Mouse (Mus musculus) heart, adult 2 months (tissue): ENCODE measurements around the gene Ncor1. TPM values are rescaled to one million over a fixed set of nuclear protein-coding genes. Genes with fewer than 3 reads are reported as not detected.
"Not testable (repeated sequence)": the region's sequence is repeated elsewhere in the genome, so short reads cannot be mapped to it uniquely, and the experiment has no call there.

Experiments used
- DNase-seq, 2 experiments: peaks; one replicate each; pipeline ENCODE4 v3.0.0; 2021
- H3K27ac ChIP-seq: fragments of 200-600 bp; 2 replicates; pipeline ENCODE4 v1.8.1; 2022
- H3K27me3 ChIP-seq: fragments of 200-500 bp; 2 replicates; pipeline ENCODE4 v1.6.1; 2012; ENCODE audit warnings: mild to moderate bottlenecking, low read length, inconsistent platforms, mixed read lengths; ENCODE audit not compliant: control insufficient read depth, insufficient read depth
- H3K36me3 ChIP-seq: fragments of 200-500 bp; 2 replicates; pipeline ENCODE4 v1.6.1; 2012; ENCODE audit warnings: low read length, inconsistent platforms; ENCODE audit not compliant: control insufficient read depth, insufficient read depth
- H3K4me1 ChIP-seq: fragments of 200-500 bp; 2 replicates; pipeline ENCODE4 v1.6.1; 2011; ENCODE audit warnings: low read length; ENCODE audit not compliant: control insufficient read depth, insufficient read depth
- H3K4me3 ChIP-seq: fragments of 200-600 bp; 2 replicates; pipeline ENCODE4 v1.8.1; 2022
- H3K79me2 ChIP-seq: fragments of 200-500 bp; replicated peaks from 2 replicates; pipeline ENCODE4 v1.6.1; 2012; ENCODE audit warnings: mild to moderate bottlenecking, inconsistent platforms, low read length, moderate library complexity, mixed read lengths; ENCODE audit not compliant: control insufficient read depth, insufficient read depth
- H3K9ac ChIP-seq: fragments of 200-500 bp; 2 replicates; pipeline ENCODE4 v1.6.1; 2012; ENCODE audit warnings: low read depth, mild to moderate bottlenecking, control low read depth, inconsistent platforms, low read length, mixed read lengths
- CTCF ChIP-seq: fragments of 200-600 bp; IDR thresholded peaks from 2 replicates; pipeline ENCODE4 v1.8.1; 2022; ENCODE audit warnings: antibody characterized with exemption, mild to moderate bottlenecking, moderate library complexity
- EP300 ChIP-seq: fragments of 200-500 bp; IDR thresholded peaks from 2 replicates; pipeline ENCODE4 v1.6.1; 2011; ENCODE audit warnings: low read depth, low read length, control low read depth; ENCODE audit not compliant: insufficient read depth
- POLR2A ChIP-seq: fragments of 200-500 bp; IDR thresholded peaks from 2 replicates; pipeline ENCODE4 v1.6.1; 2011; ENCODE audit warnings: mild to moderate bottlenecking, low read depth, low read length, control low read depth; ENCODE audit not compliant: insufficient read depth
- WGBS: fragments of 180-500 bp; shearing (Covaris S2); methylation state at CpG from one replicate; pipeline ENCODE4 v1.1.7; 2018; 5-methylcytosine and 5-hydroxymethylcytosine counted together
- intact Hi-C: fragments of 180-260 bp; cut with DNase I; formaldehyde crosslinking; loops from one replicate; pipeline ENCODE4 v1.15.1; 2025
- polyA plus RNA-seq: library from polyadenylated mRNA; depleted of rRNA; stranded (reverse); fragments of >200 nt; gene quantifications from 2 replicates; pipeline ENCODE4 v1.2.3, GENCODE M21; 2012
- total RNA-seq, 2 experiments: library from RNA; stranded (reverse); gene quantifications; 2 replicates each; pipeline ENCODE4 v1.2.3; 2021

The Ncor1 gene
- total and polyA plus RNA-seq, 3 experiments: 79.1 to 133 (median 124) TPM

GRCm38 (mm10) chr11:62478931-62479330 lies 20.6 kb upstream of the Ncor1 start:
- H3K36me3 ChIP-seq: peaks cover 5% of the 10 kb centered on the region
- TF ChIP-seq CTCF (no peak), EP300 (no peak), POLR2A (no peak)
- no peak overlapping the region for H3K4me3 ChIP-seq
- no peak overlapping the region for H3K9ac ChIP-seq
- H3K4me1 ChIP-seq: peaks cover 6% of the 10 kb centered on the region
- peak in 1 of 2 experiments; percentile 20 for DNase-seq
- H3K27me3 ChIP-seq: no peaks in the 10 kb centered on the region
- H3K79me2 ChIP-seq: no peaks in the 10 kb centered on the region
- 10% methylated on average over 6 of the region's 6 CpGs for WGBS
- intact Hi-C loops: no loop called here
- peak overlapping the region; percentile 31 for H3K27ac ChIP-seq

GRCm38 (mm10) chr11:62476156-62476555 lies 17.8 kb upstream of the Ncor1 start:
- WGBS: 67% methylated on average over 4 of the region's 4 CpGs
- Histone ChIP-seq H3K4me1 (peaks cover 6% of the 10 kb centered on the region), H3K79me2 (no peaks in the 10 kb centered on the region), H3K9ac (no peak overlapping the region), H3K4me3 (no peak overlapping the region), H3K27ac (no peak overlapping the region), H3K36me3 (peaks cover 5% of the 10 kb centered on the region), H3K27me3 (no peaks in the 10 kb centered on the region)
- DNase-seq: no peak
- TF ChIP-seq POLR2A (no peak), CTCF (no peak), EP300 (no peak)
- intact Hi-C loops: no loop called here

GRCm38 (mm10) chr11:62473516-62473915 lies 15.2 kb upstream of the Ncor1 start:
- Histone ChIP-seq H3K4me3 (no peak overlapping the region), H3K27ac (no peak overlapping the region), H3K27me3 (no peaks in the 10 kb centered on the region), H3K79me2 (no peaks in the 10 kb centered on the region), H3K9ac (no peak overlapping the region), H3K4me1 (peaks cover 1% of the 10 kb centered on the region), H3K36me3 (peaks cover 2% of the 10 kb centered on the region)
- intact Hi-C loops: no loop called here
- TF ChIP-seq POLR2A (no peak), EP300 (no peak), CTCF (no peak)
- 92% methylated on average over 5 of the region's 5 CpGs for WGBS
- no peak for DNase-seq

GRCm38 (mm10) chr11:62470451-62470850 lies 12.1 kb upstream of the Ncor1 start:
- H3K9ac ChIP-seq: no peak overlapping the region
- TF ChIP-seq EP300 (no peak), CTCF (no peak), POLR2A (no peak)
- no peak for DNase-seq
- no peaks in the 10 kb centered on the region for H3K36me3 ChIP-seq
- H3K4me1 ChIP-seq: peaks cover 1% of the 10 kb centered on the region; the same call in 1 of the 2 replicates
- H3K27me3 ChIP-seq: no peaks in the 10 kb centered on the region
- H3K4me3 ChIP-seq: no peak overlapping the region
- H3K79me2 ChIP-seq: no peaks in the 10 kb centered on the region
- intact Hi-C loops: no loop called here
- H3K27ac ChIP-seq: no peak overlapping the region
- WGBS: 92% methylated on average over 6 of the region's 6 CpGs

GRCm38 (mm10) chr11:62467289-62467688 lies 8.9 kb upstream of the Ncor1 start:
- H3K9ac ChIP-seq, H3K27me3 ChIP-seq, H3K4me1 ChIP-seq, H3K79me2 ChIP-seq, DNase-seq, intact Hi-C loops, H3K36me3 ChIP-seq, H3K27ac ChIP-seq, H3K4me3 ChIP-seq: not testable (repeated sequence)

GRCm38 (mm10) chr11:62466546-62466945 lies 8.2 kb upstream of the Ncor1 start:
- intact Hi-C loops: no loop called here
- Histone ChIP-seq H3K4me3 (no peak overlapping the region), H3K4me1 (peaks cover 1% of the 10 kb centered on the region; the same call in 1 of the 2 replicates), H3K27me3 (no peaks in the 10 kb centered on the region), H3K79me2 (no peaks in the 10 kb centered on the region), H3K27ac (no peak overlapping the region), H3K36me3 (no peaks in the 10 kb centered on the region), H3K9ac (no peak overlapping the region)
- 54% methylated on average over 3 of the region's 3 CpGs for WGBS
- no peak for DNase-seq
- TF ChIP-seq CTCF (no peak), EP300 (no peak), POLR2A (no peak)

- no peak overlapping the region for H3K27ac ChIP-seq
- DNase-seq: no peak
- no peaks in the 10 kb centered on the region for H3K36me3 ChIP-seq
- no peaks in the 10 kb centered on the region for H3K27me3 ChIP-seq
- 95% methylated on average over 3 of the region's 3 CpGs for WGBS
- intact Hi-C loops: no loop called here
- H3K9ac ChIP-seq: no peak overlapping the region
- H3K4me3 ChIP-seq: no peak overlapping the region
- H3K4me1 ChIP-seq: peaks cover 1% of the 10 kb centered on the region; the same call in 1 of the 2 replicates
- H3K79me2 ChIP-seq: no peaks in the 10 kb centered on the region
- TF ChIP-seq CTCF (no peak), EP300 (no peak)
Observed at GRCm38 (mm10) chr11:62465849-62466248, 7.5 kb upstream of the Ncor1 start.
